Mouse (Mus musculus): ENCODE measurements around the gene Gm8653. TPM values are rescaled to one million over a fixed set of nuclear protein-coding genes. Genes with fewer than 3 reads are reported as not detected.

The Gm8653 gene
- not detected for polyA plus RNA-seq (2014; fragmentation: Illumina TruSeq; extraction: RNeasy Lipid Tissue Mini Kit (QIAGEN cat#74804); ENCODE audit: low replicate concordance)

GRCm38 (mm10) chr7:22201164-22201563 is at the start of gene Gm8653:
Gm8653 (minus strand) TSS chr7:22201264.

GRCm38 (mm10) chr7:22229384-22229783 is 28.3 kb upstream of the Gm8653 start, which contains the start of gene Gm8453:
Gm8453 (minus strand) TSS chr7:22229484.

DNA sequence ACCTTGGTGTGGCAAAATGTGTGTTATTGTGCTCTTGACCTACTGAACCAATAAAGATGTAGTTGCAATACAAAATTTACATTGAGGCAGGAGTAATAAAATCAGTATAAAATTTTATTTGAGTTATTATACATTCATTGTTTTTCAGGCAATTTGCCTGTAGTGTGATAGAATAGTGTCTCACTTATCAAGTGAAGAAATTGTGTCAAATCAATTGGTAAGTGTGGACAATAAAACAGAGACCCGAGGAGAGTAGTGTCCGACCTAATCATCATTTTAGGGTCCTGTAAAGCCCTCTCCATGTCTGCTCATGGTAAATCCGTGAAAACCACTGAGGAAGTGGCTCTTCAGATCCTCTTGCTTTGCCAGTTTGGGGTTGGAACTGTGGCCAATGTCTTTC is 12.0 kb downstream of the Gm8653 start, which contains the start of gene Vmn1r143:
TSS of gene Vmn1r143 (plus strand) at position 301 of the 400 bp plus-strand sequence.

GRCm38 (mm10) chr7:22163935-22164334 is 37.1 kb downstream of the Gm8653 start, which contains the start of gene Vmn1r142:
Vmn1r142 (minus strand) TSS chr7:22164035.

Other genes starting within 250 kb of the Gm8653 start
- not detected for gene Vmn1r137, start 206.7 kb downstream of the Gm8653 start, polyA plus RNA-seq (2014; fragmentation: Illumina TruSeq; extraction: RNeasy Lipid Tissue Mini Kit (QIAGEN cat#74804); ENCODE audit: low replicate concordance)
- gene Vmn1r138, start 172.4 kb downstream of the Gm8653 start, polyA plus RNA-seq (2014; fragmentation: Illumina TruSeq; extraction: RNeasy Lipid Tissue Mini Kit (QIAGEN cat#74804); ENCODE audit: low replicate concordance) = not detected
- gene Gm6176, start 145.0 kb downstream of the Gm8653 start, polyA plus RNA-seq (2014; fragmentation: Illumina TruSeq; extraction: RNeasy Lipid Tissue Mini Kit (QIAGEN cat#74804); ENCODE audit: low replicate concordance) = not detected
- not detected for gene Vmn1r139, start 132.2 kb downstream of the Gm8653 start, polyA plus RNA-seq (2014; fragmentation: Illumina TruSeq; extraction: RNeasy Lipid Tissue Mini Kit (QIAGEN cat#74804); ENCODE audit: low replicate concordance)
- gene Gm16451, start 83.0 kb downstream of the Gm8653 start, polyA plus RNA-seq (2014; fragmentation: Illumina TruSeq; extraction: RNeasy Lipid Tissue Mini Kit (QIAGEN cat#74804); ENCODE audit: low replicate concordance) = not detected
- not detected for gene Gm10666, start 66.5 kb downstream of the Gm8653 start, polyA plus RNA-seq (2014; fragmentation: Illumina TruSeq; extraction: RNeasy Lipid Tissue Mini Kit (QIAGEN cat#74804); ENCODE audit: low replicate concordance)
- not detected for gene Vmn1r142, start 37.2 kb downstream of the Gm8653 start, polyA plus RNA-seq (2014; fragmentation: Illumina TruSeq; extraction: RNeasy Lipid Tissue Mini Kit (QIAGEN cat#74804); ENCODE audit: low replicate concordance)
- not detected for gene Vmn1r143, start 11.9 kb downstream of the Gm8653 start, polyA plus RNA-seq (2014; fragmentation: Illumina TruSeq; extraction: RNeasy Lipid Tissue Mini Kit (QIAGEN cat#74804); ENCODE audit: low replicate concordance)
- gene Gm8453, start 28.2 kb upstream of the Gm8653 start, polyA plus RNA-seq (2014; fragmentation: Illumina TruSeq; extraction: RNeasy Lipid Tissue Mini Kit (QIAGEN cat#74804); ENCODE audit: low replicate concordance) = not detected
- gene Gm4187, start 128.5 kb upstream of the Gm8653 start, polyA plus RNA-seq (2014; fragmentation: Illumina TruSeq; extraction: RNeasy Lipid Tissue Mini Kit (QIAGEN cat#74804); ENCODE audit: low replicate concordance) = not detected
- gene Gm8660, start 169.8 kb upstream of the Gm8653 start, polyA plus RNA-seq (2014; fragmentation: Illumina TruSeq; extraction: RNeasy Lipid Tissue Mini Kit (QIAGEN cat#74804); ENCODE audit: low replicate concordance) = not detected
- not detected for gene Vmn1r148, start 212.3 kb upstream of the Gm8653 start, polyA plus RNA-seq (2014; fragmentation: Illumina TruSeq; extraction: RNeasy Lipid Tissue Mini Kit (QIAGEN cat#74804); ENCODE audit: low replicate concordance)
- not detected for gene Vmn1r149, start 237.0 kb upstream of the Gm8653 start, polyA plus RNA-seq (2014; fragmentation: Illumina TruSeq; extraction: RNeasy Lipid Tissue Mini Kit (QIAGEN cat#74804); ENCODE audit: low replicate concordance)